Mouse (Mus musculus): ENCODE data around the gene Pde4c. TPM values are rescaled to one million over a fixed set of nuclear protein-coding genes. Genes with fewer than 3 reads are reported as not detected.
A peak's percentile ranks its signal among the peaks of the same experiment; 100 is the strongest.

The Pde4c gene
- total and polyA plus RNA-seq, 3 experiments: 0.65 to 3.0 TPM; not detected in 1

DNA sequence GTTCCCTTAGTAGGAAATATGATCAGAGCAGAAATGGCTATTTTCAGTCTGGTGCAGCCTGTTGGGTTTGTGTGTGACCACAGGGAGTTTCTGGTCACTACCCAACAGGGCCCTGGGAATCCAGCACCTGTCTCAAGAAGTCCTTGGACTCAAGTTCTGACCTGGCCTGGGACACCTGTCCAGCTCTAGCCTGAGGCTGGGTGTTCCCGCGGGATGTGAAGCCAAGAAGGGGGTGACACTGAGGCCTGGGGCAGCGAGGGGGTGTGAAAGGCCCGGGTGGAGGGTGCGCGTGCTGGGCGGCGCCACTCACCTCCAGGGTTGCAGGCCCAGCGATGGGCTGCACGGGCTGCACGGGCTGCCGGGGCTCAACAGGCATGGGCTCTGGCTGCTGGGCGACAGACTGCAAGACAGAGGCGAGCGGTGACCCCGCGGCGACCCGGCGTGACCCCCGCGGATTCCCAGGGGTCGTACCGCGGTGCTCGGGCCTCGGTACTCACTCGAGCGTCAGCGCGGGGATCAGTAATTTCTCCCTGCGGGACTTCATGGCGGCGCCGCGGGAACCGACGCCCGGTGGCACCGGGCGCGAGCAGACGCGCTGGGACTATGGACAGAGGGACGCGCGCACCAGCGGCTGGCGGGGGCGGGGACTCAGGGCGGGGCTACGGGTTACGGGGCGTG, 73.0 kb downstream of the Pde4c start:
- Histone ChIP-seq H3K9me3 (replicated peaks; ENCODE audit: insufficient read depth, low read length) (no peaks in the 10 kb centered on the region), H3K4me3 (ENCODE audit: control insufficient read depth in 1 of 2, insufficient read depth in 1 of 2, low read depth in 2 of 2, low read length in 2 of 2) (peak overlapping the region; percentile 56), H3K27me3 (ENCODE audit: control insufficient read depth in 1 of 2, insufficient read depth in 2 of 2, low read length in 2 of 2) (no peaks in the 10 kb centered on the region), H3K27ac (ENCODE audit: control insufficient read depth, low read depth, low read length) (no peak overlapping the region), H3K9ac (ENCODE audit: control insufficient read depth, low read depth, low read length, poor library complexity, severe bottlenecking) (peak overlapping the region; percentile 68), H3K79me2 (ENCODE audit: control insufficient read depth, insufficient read depth, low read length, poor library complexity) (peaks cover 7% of the 10 kb centered on the region), H3K36me3 (ENCODE audit: control insufficient read depth in 1 of 2, insufficient read depth in 2 of 2, low read length in 2 of 2) (no peaks in the 10 kb centered on the region; a peak in 1 of 4 replicates), H3K4me1 (ENCODE audit: control insufficient read depth in 1 of 2, insufficient read depth in 2 of 2, low read length in 2 of 2) (peaks cover 0 to 12% of the 10 kb centered on the region in 2 experiments; a peak in 2 of 4 replicates)
- TF ChIP-seq MAFK (IDR thresholded peaks at IDR 0.05; ENCODE audit: borderline replicate concordance, low read depth, low read length) (no peak), TCF12 (IDR thresholded peaks at IDR 0.05; ENCODE audit: low read depth, low read length) (no peak), MYC (IDR thresholded peaks at IDR 0.05; ENCODE audit: low read depth, low read length) (no peak), E2F4 (IDR thresholded peaks at IDR 0.05; ENCODE audit: borderline replicate concordance, low read depth, low read length) (no peak)
- DNase-seq (ENCODE audit: low read depth, low spot score): no peak

DNA sequence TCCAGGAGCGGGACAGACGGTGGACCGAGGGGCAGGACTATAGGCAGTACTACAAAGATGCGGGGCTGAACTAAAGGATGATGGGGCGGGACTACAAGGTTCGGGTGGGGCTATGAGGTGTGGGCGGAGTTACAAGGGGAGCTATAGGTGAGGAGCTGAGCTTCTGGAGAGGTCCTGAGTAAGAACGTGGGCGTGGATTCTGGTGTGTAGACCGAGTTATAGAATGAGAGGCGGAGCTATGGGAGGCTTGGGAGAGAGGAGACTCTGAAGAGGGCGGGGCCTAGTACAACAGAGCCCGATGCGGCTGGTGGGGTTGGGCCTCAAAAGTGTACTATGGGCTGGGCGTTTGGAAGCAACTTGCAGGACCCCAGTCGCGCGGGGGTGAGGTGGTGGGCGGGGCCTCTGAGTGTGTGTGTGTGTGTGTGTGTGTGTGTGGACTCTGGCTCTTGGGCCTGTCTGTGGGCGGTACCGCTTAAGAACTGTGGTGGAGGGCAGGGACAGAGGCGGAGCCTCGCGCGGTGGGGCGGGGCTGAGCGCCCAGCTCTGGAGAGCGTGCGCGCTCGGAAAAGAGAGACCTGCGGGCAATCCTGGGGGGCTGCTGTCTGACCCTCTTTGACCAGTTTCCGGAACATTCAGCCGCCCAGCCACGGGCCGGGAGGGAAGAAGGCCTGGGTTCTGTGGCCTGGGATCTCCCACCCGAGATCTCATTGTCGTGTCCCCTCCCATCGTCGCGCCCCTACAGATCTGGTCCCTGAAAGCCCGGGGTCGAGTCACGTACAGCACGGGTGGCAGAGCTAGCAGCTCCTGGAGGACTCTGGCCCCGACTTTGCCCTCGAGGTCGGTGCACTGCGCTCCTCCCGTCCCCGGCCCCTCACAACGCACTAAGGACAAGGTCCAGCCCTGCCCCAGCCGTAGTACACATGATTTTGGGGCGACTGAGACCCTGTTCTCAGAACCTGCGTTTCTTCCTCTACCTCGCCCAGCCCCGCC, 73.9 kb downstream of the Pde4c start:
- peak; percentile 98 for DNase-seq (ENCODE audit: low read depth, low spot score)
- peak overlapping the region; percentile 58 for H3K9ac ChIP-seq (ENCODE audit: control insufficient read depth, low read depth, low read length, poor library complexity, severe bottlenecking)
- TF ChIP-seq NELFE (IDR thresholded peaks at IDR 0.05; ENCODE audit: low read depth, low read length): peak; percentile 33; the same call in 1 of the 2 replicates
- no peak for TF ChIP-seq GATA1 (IDR thresholded peaks at IDR 0.05; ENCODE audit: low read depth, low read length)
- TF ChIP-seq MXI1 (IDR thresholded peaks at IDR 0.05; ENCODE audit: low read depth, low read length): peak; percentile 56; the same call in 1 of the 2 replicates
- peak; percentile 45 for TF ChIP-seq SIN3A (IDR thresholded peaks at IDR 0.05; ENCODE audit: low read length)
- TF ChIP-seq MYB (IDR thresholded peaks at IDR 0.05; ENCODE audit: low read depth, low read length): no peak
- TF ChIP-seq ZMIZ1 (IDR thresholded peaks at IDR 0.05; ENCODE audit: low read depth, low read length): no peak
- H3K79me2 ChIP-seq (ENCODE audit: control insufficient read depth, insufficient read depth, low read length, poor library complexity): no peaks in the 10 kb centered on the region
- no peak overlapping the region for H3K27ac ChIP-seq (ENCODE audit: control insufficient read depth, low read depth, low read length)
- no peaks in the 10 kb centered on the region for H3K27me3 ChIP-seq (ENCODE audit: control insufficient read depth in 1 of 2, insufficient read depth in 2 of 2, low read length in 2 of 2)
- no peaks in the 10 kb centered on the region; a peak in 1 of 4 replicates for H3K36me3 ChIP-seq (ENCODE audit: control insufficient read depth in 1 of 2, insufficient read depth in 2 of 2, low read length in 2 of 2)
- H3K4me1 ChIP-seq (ENCODE audit: control insufficient read depth in 1 of 2, insufficient read depth in 2 of 2, low read length in 2 of 2): peaks cover 0 to 12% of the 10 kb centered on the region in 2 experiments; a peak in 2 of 4 replicates
- peak overlapping the region; percentile 56 to 73 for H3K4me3 ChIP-seq (ENCODE audit: control insufficient read depth in 1 of 2, insufficient read depth in 1 of 2, low read depth in 2 of 2, low read length in 2 of 2)
- H3K9me3 ChIP-seq (replicated peaks; ENCODE audit: insufficient read depth, low read length): no peaks in the 10 kb centered on the region

DNA sequence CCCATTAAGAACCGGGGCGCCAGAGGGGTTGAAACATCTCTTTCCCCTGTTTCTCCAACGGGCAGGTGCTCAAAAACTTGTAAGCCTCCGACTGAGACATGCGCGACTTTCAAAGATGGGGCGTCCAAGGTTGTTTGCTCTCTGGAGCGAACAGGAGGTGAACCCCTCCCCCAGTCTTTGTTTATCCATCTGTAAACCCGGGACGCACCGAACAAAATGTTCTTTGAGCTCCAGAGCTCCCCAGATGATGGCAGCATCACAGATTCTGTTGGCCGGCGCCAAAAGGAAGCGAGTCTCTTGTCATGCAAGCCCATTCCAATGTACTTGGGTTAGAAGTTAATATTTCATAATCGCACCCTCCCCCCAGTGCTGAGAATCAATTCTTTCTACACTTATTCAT, 74.8 kb downstream of the Pde4c start:
- Histone ChIP-seq H3K79me2 (ENCODE audit: control insufficient read depth, insufficient read depth, low read length, poor library complexity) (no peaks in the 10 kb centered on the region), H3K9ac (ENCODE audit: control insufficient read depth, low read depth, low read length, poor library complexity, severe bottlenecking) (no peak overlapping the region), H3K27ac (ENCODE audit: control insufficient read depth, low read depth, low read length) (no peak overlapping the region), H3K4me3 (ENCODE audit: control insufficient read depth in 1 of 2, insufficient read depth in 1 of 2, low read depth in 2 of 2, low read length in 2 of 2) (no peak overlapping the region), H3K4me1 (ENCODE audit: control insufficient read depth in 1 of 2, insufficient read depth in 2 of 2, low read length in 2 of 2) (peaks cover 0 to 6% of the 10 kb centered on the region in 2 experiments; a peak in 2 of 4 replicates), H3K9me3 (replicated peaks; ENCODE audit: insufficient read depth, low read length) (no peaks in the 10 kb centered on the region), H3K27me3 (ENCODE audit: control insufficient read depth in 1 of 2, insufficient read depth in 2 of 2, low read length in 2 of 2) (no peaks in the 10 kb centered on the region), H3K36me3 (ENCODE audit: control insufficient read depth in 1 of 2, insufficient read depth in 2 of 2, low read length in 2 of 2) (peaks cover 0 to 3% of the 10 kb centered on the region in 2 experiments; a peak in 1 of 4 replicates)
- no peak for DNase-seq (ENCODE audit: low read depth, low spot score)
- no peak for TF ChIP-seq UBTF (IDR thresholded peaks at IDR 0.05; ENCODE audit: borderline replicate concordance, insufficient read depth, low read depth, low read length)
- TF ChIP-seq HCFC1 (IDR thresholded peaks at IDR 0.05; ENCODE audit: low read depth, low read length): no peak
- no peak for TF ChIP-seq BHLHE40 (IDR thresholded peaks at IDR 0.05; ENCODE audit: borderline replicate concordance, low read depth, low read length)
- no peak for TF ChIP-seq MXI1 (IDR thresholded peaks at IDR 0.05; ENCODE audit: low read depth, low read length)
- no peak for TF ChIP-seq MAX (IDR thresholded peaks at IDR 0.05; ENCODE audit: low read length)
- TF ChIP-seq SIN3A (IDR thresholded peaks at IDR 0.05; ENCODE audit: low read length): no peak
- no peak for TF ChIP-seq MEF2A (IDR thresholded peaks at IDR 0.05; ENCODE audit: extremely low read depth, insufficient replicate concordance, low read depth, low read length, poor library complexity, severe bottlenecking)
- no peak for TF ChIP-seq POLR2AphosphoS5 (IDR thresholded peaks at IDR 0.05; ENCODE audit: borderline replicate concordance, low read depth, low read length)
- TF ChIP-seq ZNF384 (IDR thresholded peaks at IDR 0.05; ENCODE audit: low read depth, low read length): no peak
- no peak for TF ChIP-seq USF2 (IDR thresholded peaks at IDR 0.05; ENCODE audit: borderline replicate concordance in 1 of 2, insufficient read depth in 1 of 2, low read depth in 1 of 2, low read length in 2 of 2)
- TF ChIP-seq ETS1 (IDR thresholded peaks at IDR 0.05; ENCODE audit: low read depth, low read length): no peak
- TF ChIP-seq CHD1 (IDR thresholded peaks at IDR 0.05; ENCODE audit: low read depth, low read length): no peak
- TF ChIP-seq RCOR1 (IDR thresholded peaks at IDR 0.05; ENCODE audit: low read depth, low read length): no peak
- TF ChIP-seq ZMIZ1 (IDR thresholded peaks at IDR 0.05; ENCODE audit: low read depth, low read length): no peak
